Mouse (Mus musculus) heart, postnatal 14 days (tissue): ENCODE measurements around the gene Snrpd2. TPM values are rescaled to one million over a fixed set of nuclear protein-coding genes. Genes with fewer than 3 reads are reported as not detected.
A peak's percentile ranks its signal among the peaks of the same experiment; 100 is the strongest.

Source experiments
- DNase-seq, 2 experiments: peaks; one replicate each; pipeline ENCODE4 v3.0.0; 2021 to 2022
- intact Hi-C: fragments of 180-260 bp; cut with DNase I; formaldehyde crosslinking; loops from one replicate; pipeline ENCODE4 v1.15.1; 2025
- long read RNA-seq, 2 experiments: library from polyadenylated mRNA; stranded (forward); transcript quantifications; one replicate each; pipeline ENCODE4 v2.0.0; 2021
- total RNA-seq, 2 experiments: library from RNA; stranded (reverse); gene quantifications; 2 replicates each; pipeline ENCODE4 v1.2.3; 2021

Gene Snrpd2
- 10 to 100 TPM; 62.8 to 70.8 TPM for total RNA-seq
- long read RNA-seq, experiment 1, transcript Snrpd2-201 (3 exons, 1,420 nt), result major isoform, 37 of 39 reads
- long read RNA-seq, experiment 1, partial matches to known transcripts, result 0 of 39 reads
- long read RNA-seq, experiment 1, other reads (novel, unspliced or antisense), result 2 of 39 reads
- long read RNA-seq, experiment 2, transcript Snrpd2-201 (3 exons, 1,420 nt), result major isoform, 54 of 56 reads
- long read RNA-seq, experiment 2, partial matches to known transcripts, result 0 of 56 reads
- long read RNA-seq, experiment 2, other reads (novel, unspliced or antisense), result 2 of 56 reads

- intact Hi-C loops, result no loop called here
Measured at GRCm38 (mm10) chr7:19149626-19150025, at the start of gene Snrpd2. Gene Snrpd2, plus strand, starts transcription at chr7:19149722.

GRCm38 (mm10) chr7:19100290-19100689, 49.2 kb upstream of the Snrpd2 start:
- DNase-seq, result no peak
- intact Hi-C loops, result loop anchor here (1.0 kb wide), 1 partner anchor 46 kb away; no protein-coding TSS in a partner anchor

More at GRCm38 (mm10) chr7:19149626-19150025, at the start of gene Snrpd2:
- DNase-seq, result peak; percentile 97 to 99

- DNase-seq, result no peak
- intact Hi-C loops, result no loop called here
Measured at GRCm38 (mm10) chr7:19103741-19104140, 45.8 kb upstream of the Snrpd2 start.

GRCm38 (mm10) chr7:19104486-19104885, 45.0 kb upstream of the Snrpd2 start:
- no peak for DNase-seq
- intact Hi-C loops, result no loop called here

GRCm38 (mm10) chr7:19107436-19107835, 42.1 kb upstream of the Snrpd2 start:
- DNase-seq, result no peak
- intact Hi-C loops, result no loop called here

GRCm38 (mm10) chr7:19109565-19109964, 40.0 kb upstream of the Snrpd2 start:
- DNase-seq, result no peak
- intact Hi-C loops, result no loop called here

GRCm38 (mm10) chr7:19118028-19118771, 31.3 kb upstream of the Snrpd2 start, which contains the start of gene Gm4969:
Gene Gm4969, minus strand, starts transcription at chr7:19118368.
- intact Hi-C loops, result no loop called here
- DNase-seq, result peak; percentile 56 to 60

- intact Hi-C loops, result loop anchor here (1.0 kb wide), 1 partner anchor 25 kb away; the partner anchor contains the start of gene Six5
- no peak for DNase-seq
Measured at GRCm38 (mm10) chr7:19119083-19119482, 30.4 kb upstream of the Snrpd2 start.

GRCm38 (mm10) chr7:19119631-19120429, 29.7 kb upstream of the Snrpd2 start, which contains the start of gene Fbxo46:
Gene Fbxo46, plus strand, starts transcription at chr7:19119859.
- intact Hi-C loops, result loop anchor here (1.0 kb wide), 1 partner anchor 26 kb away; the partner anchor contains the start of gene Six5

GRCm38 (mm10) chr7:19121686-19122085, 27.8 kb upstream of the Snrpd2 start:
- intact Hi-C loops, result no loop called here
- DNase-seq, result no peak

More at GRCm38 (mm10) chr7:19119631-19120429, 29.7 kb upstream of the Snrpd2 start, which contains the start of gene Fbxo46:
- peak; percentile 86 to 93 for DNase-seq

- intact Hi-C loops, result no loop called here
Measured at GRCm38 (mm10) chr7:19124713-19125112, 24.8 kb upstream of the Snrpd2 start.

GRCm38 (mm10) chr7:19127744-19128143, 21.8 kb upstream of the Snrpd2 start:
- intact Hi-C loops, result no loop called here
- DNase-seq, result no peak

More at GRCm38 (mm10) chr7:19124713-19125112, 24.8 kb upstream of the Snrpd2 start:
- no peak for DNase-seq

- DNase-seq, result no peak
- intact Hi-C loops, result no loop called here
Measured at GRCm38 (mm10) chr7:19129396-19129795, 20.1 kb upstream of the Snrpd2 start.

GRCm38 (mm10) chr7:19130657-19131056, 18.9 kb upstream of the Snrpd2 start:
- no peak for DNase-seq
- intact Hi-C loops, result no loop called here

- peak; percentile 97 to 98 for DNase-seq
- intact Hi-C loops, result no loop called here
Measured at GRCm38 (mm10) chr7:19131324-19131848, 18.1 kb upstream of the Snrpd2 start.

GRCm38 (mm10) chr7:19136168-19136567, 13.4 kb upstream of the Snrpd2 start:
- no peak for DNase-seq
- intact Hi-C loops, result no loop called here

- no peak for DNase-seq
- intact Hi-C loops, result no loop called here
Measured at GRCm38 (mm10) chr7:19136673-19137334, 12.7 kb upstream of the Snrpd2 start.

- intact Hi-C loops, result no loop called here
- DNase-seq, result peak; percentile 57 to 62
Measured at GRCm38 (mm10) chr7:19137380-19137779, 12.1 kb upstream of the Snrpd2 start.

GRCm38 (mm10) chr7:19146793-19147192, 2.7 kb upstream of the Snrpd2 start:
- intact Hi-C loops, result loop anchor here (1.0 kb wide), 1 partner anchor 46 kb away; no protein-coding TSS in a partner anchor
- DNase-seq, result no peak
